Mouse (Mus musculus): ENCODE measurements around the gene Smyd3. TPM values are rescaled to one million over a fixed set of nuclear protein-coding genes. Genes with fewer than 3 reads are reported as not detected.

Smyd3 gene
- polyA plus RNA-seq, 1 experiment = 14.2 TPM

GRCm38 (mm10) chr1:178961661-178962060, 556.2 kb downstream of the Smyd3 start:
- no peak overlapping the region for H3K4me3 ChIP-seq (ENCODE audit: insufficient read depth, low read length)
- H3K4me1 ChIP-seq (ENCODE audit: control insufficient read depth, insufficient read depth, low read length) = no peaks in the 10 kb centered on the region
- H3K27ac ChIP-seq (ENCODE audit: insufficient read depth, low read length) = no peak overlapping the region
- TF ChIP-seq POLR2A (IDR thresholded peaks at IDR 0.05; ENCODE audit: extremely low read depth, insufficient read depth, low read length) (no peak), CTCF (IDR thresholded peaks at IDR 0.05; ENCODE audit: extremely low read depth, insufficient read depth, low read length) (no peak)

GRCm38 (mm10) chr1:178960015-178960559, 557.8 kb downstream of the Smyd3 start:
- Histone ChIP-seq H3K27ac (ENCODE audit: insufficient read depth, low read length) (no peak overlapping the region), H3K4me1 (ENCODE audit: control insufficient read depth, insufficient read depth, low read length) (no peaks in the 10 kb centered on the region), H3K4me3 (ENCODE audit: insufficient read depth, low read length) (no peak overlapping the region)
- peak; percentile 69 for TF ChIP-seq CTCF (IDR thresholded peaks at IDR 0.05; ENCODE audit: extremely low read depth, insufficient read depth, low read length)
- TF ChIP-seq POLR2A (IDR thresholded peaks at IDR 0.05; ENCODE audit: extremely low read depth, insufficient read depth, low read length) = no peak

- Histone ChIP-seq H3K4me3 (ENCODE audit: insufficient read depth, low read length) (no peak overlapping the region), H3K4me1 (ENCODE audit: control insufficient read depth, insufficient read depth, low read length) (no peaks in the 10 kb centered on the region), H3K27ac (ENCODE audit: insufficient read depth, low read length) (no peak overlapping the region)
- TF ChIP-seq POLR2A (IDR thresholded peaks at IDR 0.05; ENCODE audit: extremely low read depth, insufficient read depth, low read length) = no peak
- TF ChIP-seq CTCF (IDR thresholded peaks at IDR 0.05; ENCODE audit: extremely low read depth, insufficient read depth, low read length) = no peak
Observed at GRCm38 (mm10) chr1:178958641-178959040, 559.2 kb downstream of the Smyd3 start.

DNA sequence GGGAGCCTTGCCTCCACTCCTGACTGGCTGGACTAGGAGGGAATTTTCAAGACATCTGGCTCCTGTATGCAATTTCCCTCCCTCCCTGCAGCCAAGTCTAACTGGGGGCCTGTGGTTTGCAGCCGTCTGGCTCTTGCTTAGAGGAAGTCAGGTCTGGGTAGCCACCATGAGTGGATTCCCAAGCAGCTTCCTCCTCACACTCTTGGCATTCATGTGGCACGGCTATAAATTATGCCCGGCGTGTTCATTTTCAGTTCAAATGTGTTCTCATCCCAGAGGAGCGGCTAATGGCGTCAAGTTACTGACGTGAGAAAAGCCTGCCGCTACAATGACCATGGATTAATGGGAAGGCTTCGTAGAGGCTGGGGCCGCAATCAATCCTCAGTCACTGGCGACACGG, 564.9 kb downstream of the Smyd3 start:
- Histone ChIP-seq H3K4me1 (ENCODE audit: control insufficient read depth, insufficient read depth, low read length) (no peaks in the 10 kb centered on the region), H3K27ac (ENCODE audit: insufficient read depth, low read length) (no peak overlapping the region), H3K4me3 (ENCODE audit: insufficient read depth, low read length) (no peak overlapping the region)
- TF ChIP-seq POLR2A (IDR thresholded peaks at IDR 0.05; ENCODE audit: extremely low read depth, insufficient read depth, low read length) = no peak
- no peak for TF ChIP-seq CTCF (IDR thresholded peaks at IDR 0.05; ENCODE audit: extremely low read depth, insufficient read depth, low read length)

DNA sequence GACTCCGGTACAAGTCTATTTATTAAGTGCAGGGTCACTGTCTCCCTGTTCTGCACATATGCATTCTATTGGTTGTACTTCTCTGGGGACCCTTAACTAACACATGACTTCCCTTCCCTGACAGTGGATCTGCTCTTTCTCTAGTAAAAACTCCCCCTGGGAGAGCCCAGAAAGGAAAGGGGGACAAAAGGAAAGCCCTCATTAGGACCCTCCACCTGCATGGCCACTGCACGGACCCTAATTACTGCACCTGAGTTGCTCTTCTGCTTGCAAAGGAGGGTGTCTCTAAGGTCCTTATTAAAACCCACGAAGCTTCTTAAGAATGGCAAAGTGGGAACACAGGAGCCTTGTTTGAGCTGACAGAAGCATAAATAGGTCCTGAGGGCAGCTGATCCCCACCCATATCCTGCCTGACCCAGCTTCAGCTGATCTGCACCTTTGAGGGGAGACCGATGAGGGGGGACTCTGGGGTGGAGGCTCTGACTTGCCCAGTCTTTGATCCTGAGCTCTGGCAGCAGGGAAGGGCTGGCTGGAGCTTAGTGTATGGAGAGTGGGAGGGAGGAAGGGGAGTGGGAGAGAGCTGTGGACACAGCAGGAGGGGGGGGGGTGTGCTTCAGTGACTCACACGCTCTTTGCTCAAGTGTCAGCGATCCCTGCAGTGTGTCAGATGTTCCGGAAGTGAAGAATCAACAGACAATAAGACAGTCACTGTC, 575.4 kb downstream of the Smyd3 start:
- Histone ChIP-seq H3K4me1 (ENCODE audit: control insufficient read depth, insufficient read depth, low read length) (no peaks in the 10 kb centered on the region), H3K4me3 (ENCODE audit: insufficient read depth, low read length) (no peak overlapping the region), H3K27ac (ENCODE audit: insufficient read depth, low read length) (no peak overlapping the region)
- TF ChIP-seq POLR2A (IDR thresholded peaks at IDR 0.05; ENCODE audit: extremely low read depth, insufficient read depth, low read length) = no peak

DNA sequence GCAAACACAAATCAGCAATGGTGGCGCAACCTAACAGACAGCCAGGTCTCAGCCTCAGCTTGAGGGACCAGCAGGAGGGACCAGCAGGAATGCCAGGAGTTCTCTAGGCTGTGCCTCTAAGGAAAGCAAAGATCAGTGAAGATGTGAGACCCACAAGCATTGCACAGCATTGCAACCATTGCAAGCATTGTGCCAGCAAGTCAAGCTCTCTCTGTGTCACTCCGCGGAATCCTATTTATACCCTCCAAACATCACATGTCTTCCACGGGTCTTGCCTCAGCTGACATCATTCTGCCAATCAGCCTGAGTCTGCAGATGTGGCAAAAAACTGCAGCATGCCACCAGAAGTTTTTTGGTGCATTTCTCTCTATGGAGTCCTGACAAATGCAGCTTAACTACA, 577.5 kb downstream of the Smyd3 start:
- Histone ChIP-seq H3K4me1 (ENCODE audit: control insufficient read depth, insufficient read depth, low read length) (no peaks in the 10 kb centered on the region), H3K27ac (ENCODE audit: insufficient read depth, low read length) (no peak overlapping the region), H3K4me3 (ENCODE audit: insufficient read depth, low read length) (no peak overlapping the region)
- TF ChIP-seq CTCF (IDR thresholded peaks at IDR 0.05; ENCODE audit: extremely low read depth, insufficient read depth, low read length) (no peak), POLR2A (IDR thresholded peaks at IDR 0.05; ENCODE audit: extremely low read depth, insufficient read depth, low read length) (no peak)

DNA sequence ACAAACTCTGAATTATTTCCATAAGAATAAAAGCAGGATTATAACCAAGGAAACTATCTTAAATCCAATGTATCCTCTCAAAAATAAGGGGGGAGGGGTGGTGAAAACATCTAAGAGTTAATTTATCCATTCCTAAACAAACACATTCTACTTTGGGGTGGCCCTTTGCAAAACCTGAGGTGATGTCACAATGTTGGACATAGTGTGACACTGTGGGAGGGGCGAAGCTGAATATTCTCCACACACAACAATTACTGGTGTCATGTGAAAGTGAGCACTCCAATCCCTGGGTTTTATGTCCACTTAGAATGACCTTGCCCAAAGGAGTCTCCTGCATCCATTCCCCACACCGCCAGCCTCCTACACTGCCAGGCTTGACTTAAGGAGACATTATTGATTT, 580.9 kb downstream of the Smyd3 start:
- Histone ChIP-seq H3K4me1 (ENCODE audit: control insufficient read depth, insufficient read depth, low read length) (no peaks in the 10 kb centered on the region), H3K27ac (ENCODE audit: insufficient read depth, low read length) (no peak overlapping the region), H3K4me3 (ENCODE audit: insufficient read depth, low read length) (no peak overlapping the region)
- TF ChIP-seq POLR2A (IDR thresholded peaks at IDR 0.05; ENCODE audit: extremely low read depth, insufficient read depth, low read length) = no peak
- no peak for TF ChIP-seq CTCF (IDR thresholded peaks at IDR 0.05; ENCODE audit: extremely low read depth, insufficient read depth, low read length)

- no peak overlapping the region for H3K27ac ChIP-seq (ENCODE audit: insufficient read depth, low read length)
- no peak for TF ChIP-seq POLR2A (IDR thresholded peaks at IDR 0.05; ENCODE audit: extremely low read depth, insufficient read depth, low read length)
- TF ChIP-seq CTCF (IDR thresholded peaks at IDR 0.05; ENCODE audit: extremely low read depth, insufficient read depth, low read length) = no peak
- H3K4me1 ChIP-seq (ENCODE audit: control insufficient read depth, insufficient read depth, low read length) = no peaks in the 10 kb centered on the region
- no peak overlapping the region for H3K4me3 ChIP-seq (ENCODE audit: insufficient read depth, low read length)
Observed at GRCm38 (mm10) chr1:178936457-178936856, 581.4 kb downstream of the Smyd3 start.

DNA sequence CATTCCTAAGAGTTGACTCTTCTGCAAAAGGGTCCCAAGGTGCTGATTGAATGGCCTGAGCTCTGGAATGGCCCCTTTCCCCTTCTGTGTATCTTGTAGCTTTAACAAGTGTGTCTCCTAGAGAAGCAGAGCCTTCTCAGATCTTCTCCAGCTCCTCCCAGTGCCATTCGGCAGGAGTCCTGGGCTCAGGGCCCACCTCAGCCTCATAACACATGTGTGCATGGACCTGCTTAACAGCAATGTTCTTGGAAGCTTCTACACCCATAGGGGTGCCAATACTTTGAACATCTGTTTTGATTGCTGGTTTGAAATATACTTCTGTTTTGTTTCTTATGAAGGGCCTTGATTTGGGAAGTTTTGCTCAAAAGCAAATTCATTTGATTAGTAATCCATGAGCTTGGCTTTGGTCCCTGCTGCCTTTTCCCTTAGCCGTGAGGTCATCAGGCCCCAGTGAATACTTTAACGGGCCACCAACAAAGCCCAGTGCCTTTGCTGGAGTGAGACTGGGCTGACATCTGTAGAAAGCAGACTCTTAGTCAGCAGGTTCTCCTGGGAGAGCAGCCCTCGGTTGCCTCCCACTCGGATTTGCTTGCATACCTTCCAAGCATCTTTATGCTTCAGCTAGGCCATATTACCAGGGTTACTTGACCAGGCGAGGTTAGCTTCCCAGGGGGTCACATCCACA, 583.7 kb downstream of the Smyd3 start:
- H3K27ac ChIP-seq (ENCODE audit: insufficient read depth, low read length) = no peak overlapping the region
- no peaks in the 10 kb centered on the region for H3K4me1 ChIP-seq (ENCODE audit: control insufficient read depth, insufficient read depth, low read length)
- TF ChIP-seq CTCF (IDR thresholded peaks at IDR 0.05; ENCODE audit: extremely low read depth, insufficient read depth, low read length) (no peak), POLR2A (IDR thresholded peaks at IDR 0.05; ENCODE audit: extremely low read depth, insufficient read depth, low read length) (no peak)
- no peak overlapping the region for H3K4me3 ChIP-seq (ENCODE audit: insufficient read depth, low read length)

DNA sequence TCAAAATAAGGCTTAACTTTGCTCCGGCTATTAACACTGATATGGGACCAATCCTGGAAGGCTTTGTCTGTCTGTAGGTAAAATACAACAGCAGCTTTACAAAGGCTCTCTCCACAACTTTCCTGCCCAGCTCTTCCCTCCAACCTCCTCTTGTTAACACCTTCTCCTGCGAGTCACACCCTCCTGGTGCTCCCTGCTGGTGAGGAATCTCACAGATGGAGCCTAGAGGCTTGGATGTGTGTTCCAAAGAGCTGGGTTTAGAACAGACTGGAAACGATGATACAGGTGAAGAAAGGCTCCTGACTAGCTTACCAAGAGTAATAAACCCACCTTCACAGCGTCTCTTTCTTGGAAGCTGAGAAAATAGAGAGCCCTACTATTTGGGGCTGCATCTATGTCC, 588.3 kb downstream of the Smyd3 start:
- Histone ChIP-seq H3K4me3 (ENCODE audit: insufficient read depth, low read length) (no peak overlapping the region), H3K4me1 (ENCODE audit: control insufficient read depth, insufficient read depth, low read length) (no peaks in the 10 kb centered on the region), H3K27ac (ENCODE audit: insufficient read depth, low read length) (no peak overlapping the region)
- TF ChIP-seq POLR2A (IDR thresholded peaks at IDR 0.05; ENCODE audit: extremely low read depth, insufficient read depth, low read length) (no peak), CTCF (IDR thresholded peaks at IDR 0.05; ENCODE audit: extremely low read depth, insufficient read depth, low read length) (no peak)
